Mouse (Mus musculus) bone marrow, adult 2 months (tissue): ENCODE results near the gene Dtx1. TPM values are rescaled to one million over a fixed set of nuclear protein-coding genes. Genes with fewer than 3 reads are reported as not detected.

ENCODE experiments used
- H3K27ac ChIP-seq: fragments of 200-500 bp; 2 replicates; pipeline ENCODE4 v1.5.1; 2012; ENCODE audit warnings: low read depth, mild to moderate bottlenecking, control low read depth, inconsistent platforms, low read length; ENCODE audit not compliant: control insufficient read depth, poor library complexity, insufficient read depth
- H3K4me1 ChIP-seq: fragments of 200-500 bp; 2 replicates; pipeline ENCODE4 v1.6.1; 2011; ENCODE audit warnings: low read length; ENCODE audit not compliant: control insufficient read depth, insufficient read depth
- H3K4me3 ChIP-seq: fragments of 200-500 bp; replicated peaks from 2 replicates; pipeline ENCODE3; 2011; ENCODE audit warnings: mild to moderate bottlenecking, low read depth, low read length, control low read depth; ENCODE audit not compliant: control insufficient read depth
- CTCF ChIP-seq: fragments of 200-500 bp; IDR thresholded peaks from 2 replicates; pipeline ENCODE4 v1.5.1; 2011; ENCODE audit warnings: low read length, control low read depth; ENCODE audit not compliant: control insufficient read depth, insufficient read depth
- POLR2A ChIP-seq: fragments of 200-500 bp; IDR thresholded peaks from 2 replicates; pipeline ENCODE4 v1.6.1; 2011; ENCODE audit warnings: low read depth, mild to moderate bottlenecking, control low read depth, low read length, borderline replicate concordance; ENCODE audit not compliant: control insufficient read depth
- WGBS: fragments of 180-500 bp; shearing (Covaris S2); methylation state at CpG from one replicate; pipeline ENCODE4 v1.1.7; 2018; 5-methylcytosine and 5-hydroxymethylcytosine counted together
- polyA plus RNA-seq: library from polyadenylated mRNA; stranded (reverse); fragments of >200 nt; gene quantifications from 2 replicates; pipeline ENCODE4 v1.2.4, GENCODE M21; 2011; ENCODE audit warnings: low replicate concordance; ENCODE audit not compliant: missing spikeins, insufficient read depth, insufficient read length

Gene Dtx1
- polyA plus RNA-seq, 1 experiment: 3.6 TPM

GRCm38 (mm10) chr5:120733696-120734095 lies 22.0 kb upstream of the Dtx1 start:
- Histone ChIP-seq H3K4me1 (no peaks in the 10 kb centered on the region; the same call in 1 of the 2 replicates), H3K4me3 (no peak overlapping the region), H3K27ac (no peak overlapping the region)
- WGBS: 87% methylated on average over 3 of the region's 3 CpGs
- no peak for TF ChIP-seq POLR2A
- no peak for TF ChIP-seq CTCF

GRCm38 (mm10) chr5:120732740-120733139 lies 21.0 kb upstream of the Dtx1 start:
- Histone ChIP-seq H3K27ac (no peak overlapping the region), H3K4me3 (no peak overlapping the region), H3K4me1 (no peaks in the 10 kb centered on the region; the same call in 1 of the 2 replicates)
- WGBS: 88% methylated on average over 1 of the region's 1 CpGs
- TF ChIP-seq POLR2A (no peak), CTCF (no peak)

- TF ChIP-seq CTCF (no peak), POLR2A (no peak)
- no peak overlapping the region for H3K4me3 ChIP-seq
- H3K4me1 ChIP-seq: no peaks in the 10 kb centered on the region
- 68% methylated on average over 10 of the region's 10 CpGs for WGBS
- no peak overlapping the region for H3K27ac ChIP-seq
Observed at GRCm38 (mm10) chr5:120729319-120729718, 17.6 kb upstream of the Dtx1 start.

GRCm38 (mm10) chr5:120725811-120726455 lies 14.2 kb upstream of the Dtx1 start:
- 54% methylated on average over 12 of the region's 12 CpGs for WGBS
- Histone ChIP-seq H3K4me3 (no peak overlapping the region), H3K4me1 (no peaks in the 10 kb centered on the region), H3K27ac (no peak overlapping the region)
- TF ChIP-seq CTCF (no peak), POLR2A (no peak)

- WGBS: 42% methylated on average over 7 of the region's 7 CpGs
- H3K4me3 ChIP-seq: no peak overlapping the region
- no peaks in the 10 kb centered on the region for H3K4me1 ChIP-seq
- TF ChIP-seq POLR2A (no peak), CTCF (no peak)
- H3K27ac ChIP-seq: no peak overlapping the region
Observed at GRCm38 (mm10) chr5:120721005-120721404, 9.3 kb upstream of the Dtx1 start.

- WGBS: 62% methylated on average over 15 of the region's 15 CpGs
- H3K27ac ChIP-seq: no peak overlapping the region
- TF ChIP-seq POLR2A: no peak
- TF ChIP-seq CTCF: no peak
- no peaks in the 10 kb centered on the region for H3K4me1 ChIP-seq
- no peak overlapping the region for H3K4me3 ChIP-seq
Observed at GRCm38 (mm10) chr5:120718600-120719378, 7.1 kb upstream of the Dtx1 start.

- no peak overlapping the region for H3K4me3 ChIP-seq
- no peak for TF ChIP-seq POLR2A
- TF ChIP-seq CTCF: no peak
- H3K27ac ChIP-seq: no peak overlapping the region
- WGBS: 69% methylated on average over 10 of the region's 10 CpGs
- H3K4me1 ChIP-seq: no peaks in the 10 kb centered on the region
Observed at GRCm38 (mm10) chr5:120717136-120717535, 5.4 kb upstream of the Dtx1 start.

- no peak overlapping the region for H3K27ac ChIP-seq
- 3% methylated on average over 16 of the region's 16 CpGs for WGBS
- no peak overlapping the region for H3K4me3 ChIP-seq
- no peaks in the 10 kb centered on the region for H3K4me1 ChIP-seq
- peak; percentile 89 for TF ChIP-seq CTCF
- TF ChIP-seq POLR2A: no peak
Observed at GRCm38 (mm10) chr5:120714314-120714713, 2.6 kb upstream of the Dtx1 start.
